Mouse (Mus musculus): Measurements from ENCODE around the gene Hoxa5. TPM values are rescaled to one million over a fixed set of nuclear protein-coding genes. Genes with fewer than 3 reads are reported as not detected.
A peak's percentile ranks its signal among the peaks of the same experiment; 100 is the strongest.

Gene Hoxa5
- 0.41 and 0.74 TPM in 2 replicates for polyA plus RNA-seq (2015; fragmentation: Nextera tagmentation; extraction: Ambion mirVana)

- peaks cover 100% of the 10 kb centered on the region for H3K27me3 ChIP-seq
- ATAC-seq (ENCODE audit: insufficient read depth): no peak
Measured at GRCm38 (mm10) chr6:52204050-52204752, at the start of gene Hoxa5. Gene Hoxa5 (minus strand): TSS chr6:52204587.

GRCm38 (mm10) chr6:52253511-52254500, 49.4 kb upstream of the Hoxa5 start:
- no peaks in the 10 kb centered on the region for H3K9me3 ChIP-seq (replicated peaks)
- no peaks in the 10 kb centered on the region for H3K4me1 ChIP-seq (replicated peaks)
- peaks cover 98% of the 10 kb centered on the region for H3K27me3 ChIP-seq
- ATAC-seq (ENCODE audit: insufficient read depth): no peak
- H3K9ac ChIP-seq: no peak overlapping the region
- no peaks in the 10 kb centered on the region for H3K36me3 ChIP-seq (replicated peaks)
- no peak overlapping the region for H3K4me3 ChIP-seq (replicated peaks)
- no peak overlapping the region for H3K4me2 ChIP-seq
- H3K27ac ChIP-seq (replicated peaks): no peak overlapping the region
- WGBS (ENCODE audit: insufficient replicate concordance): 2% methylated on average over 59 of the region's 59 CpGs

More at GRCm38 (mm10) chr6:52204050-52204752, at the start of gene Hoxa5:
- H3K27ac ChIP-seq (replicated peaks): no peak within 1 kb of the TSS
- H3K4me2 ChIP-seq: peak within 1 kb of the TSS; percentile 61
- no peaks in the 10 kb centered on the region for H3K9me3 ChIP-seq (replicated peaks)
- peak within 1 kb of the TSS; percentile 50 for H3K4me3 ChIP-seq (replicated peaks)
- under 1% methylated on average over 65 of the region's 65 CpGs for WGBS (ENCODE audit: insufficient replicate concordance)
- H3K36me3 ChIP-seq (replicated peaks): no peaks in the 10 kb centered on the region
- peaks cover 4% of the 10 kb centered on the region for H3K4me1 ChIP-seq (replicated peaks)
- H3K9ac ChIP-seq: peak within 1 kb of the TSS; percentile 21; the same call in 1 of the 2 replicates

- no peak overlapping the region for H3K9ac ChIP-seq
- H3K27me3 ChIP-seq: peaks cover 99% of the 10 kb centered on the region
- no peaks in the 10 kb centered on the region for H3K9me3 ChIP-seq (replicated peaks)
- no peak overlapping the region for H3K4me3 ChIP-seq (replicated peaks)
- 2% methylated on average over 35 of the region's 35 CpGs for WGBS (ENCODE audit: insufficient replicate concordance)
- no peaks in the 10 kb centered on the region for H3K36me3 ChIP-seq (replicated peaks)
- no peak overlapping the region for H3K4me2 ChIP-seq
- no peaks in the 10 kb centered on the region for H3K4me1 ChIP-seq (replicated peaks)
- ATAC-seq (ENCODE audit: insufficient read depth): no peak
- no peak overlapping the region for H3K27ac ChIP-seq (replicated peaks)
Measured at GRCm38 (mm10) chr6:52252775-52253376, 48.5 kb upstream of the Hoxa5 start.

- ATAC-seq (ENCODE audit: insufficient read depth): no peak
- WGBS (ENCODE audit: insufficient replicate concordance): 3% methylated on average over 24 of the region's 24 CpGs
- Histone ChIP-seq H3K4me2 (no peak overlapping the region), H3K27me3 (peaks cover 100% of the 10 kb centered on the region), H3K9me3 (replicated peaks) (no peaks in the 10 kb centered on the region), H3K27ac (replicated peaks) (no peak overlapping the region), H3K4me3 (replicated peaks) (no peak overlapping the region), H3K36me3 (replicated peaks) (no peaks in the 10 kb centered on the region), H3K9ac (no peak overlapping the region), H3K4me1 (replicated peaks) (no peaks in the 10 kb centered on the region)
Measured at GRCm38 (mm10) chr6:52252016-52252774, 47.8 kb upstream of the Hoxa5 start.

DNA sequence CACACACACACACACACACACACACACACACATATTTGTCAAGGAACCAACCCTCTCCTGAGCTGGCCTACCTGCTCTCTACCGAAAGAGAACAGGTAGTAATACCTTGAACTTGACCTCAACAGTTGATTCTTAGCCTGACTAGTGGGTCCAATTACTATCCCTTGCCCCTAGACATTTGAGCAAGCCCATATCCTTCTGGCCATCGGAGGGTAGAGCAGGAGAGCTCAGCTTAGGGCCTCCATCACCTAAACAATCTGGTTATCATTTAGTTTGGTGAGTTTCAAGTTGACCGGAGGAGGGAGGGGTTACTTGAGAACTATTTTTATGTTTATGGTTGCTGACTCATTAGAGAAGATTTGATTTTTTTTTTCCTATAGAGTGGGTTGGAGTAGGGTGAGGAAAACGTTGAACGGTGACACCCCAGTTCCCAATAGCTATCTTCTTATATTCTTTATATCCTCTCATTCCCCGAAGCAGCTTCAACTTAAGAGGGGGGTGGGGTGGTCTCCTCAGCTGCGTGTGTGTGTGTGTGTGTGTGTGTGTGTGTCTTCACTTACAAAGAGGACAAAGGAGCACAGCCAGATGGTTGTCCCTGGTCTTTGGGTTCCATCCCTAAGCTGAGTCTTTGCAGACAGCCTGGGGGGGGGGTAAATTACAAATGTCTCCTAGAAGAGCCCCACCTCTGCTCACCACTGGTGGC, 46.9 kb upstream of the Hoxa5 start:
- no peaks in the 10 kb centered on the region for H3K9me3 ChIP-seq (replicated peaks)
- no peak overlapping the region for H3K27ac ChIP-seq (replicated peaks)
- no peak overlapping the region for H3K4me2 ChIP-seq
- no peak overlapping the region for H3K4me3 ChIP-seq (replicated peaks)
- no peak for ATAC-seq (ENCODE audit: insufficient read depth)
- 9% methylated on average over 7 of the region's 7 CpGs for WGBS (ENCODE audit: insufficient replicate concordance)
- no peak overlapping the region for H3K9ac ChIP-seq
- H3K27me3 ChIP-seq: peaks cover 100% of the 10 kb centered on the region
- H3K4me1 ChIP-seq (replicated peaks): no peaks in the 10 kb centered on the region
- no peaks in the 10 kb centered on the region for H3K36me3 ChIP-seq (replicated peaks)

DNA sequence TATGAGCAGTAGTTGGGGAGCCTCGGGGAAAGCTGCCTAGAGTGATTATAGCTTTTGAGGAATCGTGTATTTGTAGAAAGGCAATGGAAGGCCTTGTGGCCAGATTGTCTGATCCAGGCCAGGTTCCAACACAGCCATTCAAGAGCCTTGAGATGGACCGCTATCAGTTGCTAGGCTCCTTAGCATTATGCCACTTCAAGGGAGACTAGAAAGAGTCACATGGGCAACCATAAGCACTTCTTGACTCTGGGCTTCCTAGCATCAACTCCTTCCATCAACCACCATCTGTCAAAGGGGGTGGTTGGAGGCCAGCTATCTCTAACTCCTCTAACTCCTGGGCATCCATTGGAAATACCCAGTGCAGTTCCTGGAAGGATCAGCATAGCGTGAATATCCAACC, 45.4 kb upstream of the Hoxa5 start:
- H3K9ac ChIP-seq: no peak overlapping the region
- no peak overlapping the region for H3K27ac ChIP-seq (replicated peaks)
- H3K36me3 ChIP-seq (replicated peaks): no peaks in the 10 kb centered on the region
- no peaks in the 10 kb centered on the region for H3K4me1 ChIP-seq (replicated peaks)
- WGBS (ENCODE audit: insufficient replicate concordance): 2% methylated on average over 4 of the region's 4 CpGs
- no peak overlapping the region for H3K4me2 ChIP-seq
- H3K9me3 ChIP-seq (replicated peaks): no peaks in the 10 kb centered on the region
- H3K27me3 ChIP-seq: peaks cover 100% of the 10 kb centered on the region
- no peak overlapping the region for H3K4me3 ChIP-seq (replicated peaks)
- no peak for ATAC-seq (ENCODE audit: insufficient read depth)

DNA sequence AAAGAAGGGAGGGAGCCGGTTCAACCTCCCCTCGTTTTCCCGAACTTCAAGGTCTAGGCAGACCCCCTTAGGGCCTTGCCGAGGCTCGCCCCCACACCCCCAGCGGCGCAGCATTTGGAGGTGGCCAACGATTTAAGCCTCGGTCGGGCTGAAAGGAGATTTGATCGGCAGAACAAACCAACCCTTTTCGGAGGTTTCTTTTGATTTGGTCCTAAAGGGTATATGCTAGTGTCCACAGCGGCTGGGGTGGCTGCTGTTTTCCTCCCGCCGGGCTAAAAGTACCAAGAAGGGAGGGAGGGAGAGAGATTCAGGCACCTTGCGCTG, 45.0 kb upstream of the Hoxa5 start:
- peaks cover 100% of the 10 kb centered on the region for H3K27me3 ChIP-seq
- no peaks in the 10 kb centered on the region for H3K4me1 ChIP-seq (replicated peaks)
- H3K4me3 ChIP-seq (replicated peaks): no peak overlapping the region
- under 1% methylated on average over 16 of the region's 16 CpGs for whole genome bisulfite sequencing (ENCODE audit: insufficient replicate concordance)
- H3K9me3 ChIP-seq (replicated peaks): no peaks in the 10 kb centered on the region
- no peak overlapping the region for H3K27ac ChIP-seq (replicated peaks)
- no peak for ATAC-seq (ENCODE audit: insufficient read depth)
- H3K9ac ChIP-seq: no peak overlapping the region
- H3K36me3 ChIP-seq (replicated peaks): no peaks in the 10 kb centered on the region
- H3K4me2 ChIP-seq: no peak overlapping the region

- Histone ChIP-seq H3K9ac (no peak overlapping the region), H3K4me2 (no peak overlapping the region), H3K4me1 (replicated peaks) (no peaks in the 10 kb centered on the region), H3K4me3 (replicated peaks) (no peak overlapping the region), H3K36me3 (replicated peaks) (no peaks in the 10 kb centered on the region), H3K9me3 (replicated peaks) (no peaks in the 10 kb centered on the region), H3K27ac (replicated peaks) (no peak overlapping the region), H3K27me3 (peaks cover 100% of the 10 kb centered on the region)
- ATAC-seq (ENCODE audit: insufficient read depth): no peak
- 2% methylated on average over 27 of the region's 27 CpGs for whole genome bisulfite sequencing (ENCODE audit: insufficient replicate concordance)
Measured at GRCm38 (mm10) chr6:52248638-52249414, 44.4 kb upstream of the Hoxa5 start.

DNA sequence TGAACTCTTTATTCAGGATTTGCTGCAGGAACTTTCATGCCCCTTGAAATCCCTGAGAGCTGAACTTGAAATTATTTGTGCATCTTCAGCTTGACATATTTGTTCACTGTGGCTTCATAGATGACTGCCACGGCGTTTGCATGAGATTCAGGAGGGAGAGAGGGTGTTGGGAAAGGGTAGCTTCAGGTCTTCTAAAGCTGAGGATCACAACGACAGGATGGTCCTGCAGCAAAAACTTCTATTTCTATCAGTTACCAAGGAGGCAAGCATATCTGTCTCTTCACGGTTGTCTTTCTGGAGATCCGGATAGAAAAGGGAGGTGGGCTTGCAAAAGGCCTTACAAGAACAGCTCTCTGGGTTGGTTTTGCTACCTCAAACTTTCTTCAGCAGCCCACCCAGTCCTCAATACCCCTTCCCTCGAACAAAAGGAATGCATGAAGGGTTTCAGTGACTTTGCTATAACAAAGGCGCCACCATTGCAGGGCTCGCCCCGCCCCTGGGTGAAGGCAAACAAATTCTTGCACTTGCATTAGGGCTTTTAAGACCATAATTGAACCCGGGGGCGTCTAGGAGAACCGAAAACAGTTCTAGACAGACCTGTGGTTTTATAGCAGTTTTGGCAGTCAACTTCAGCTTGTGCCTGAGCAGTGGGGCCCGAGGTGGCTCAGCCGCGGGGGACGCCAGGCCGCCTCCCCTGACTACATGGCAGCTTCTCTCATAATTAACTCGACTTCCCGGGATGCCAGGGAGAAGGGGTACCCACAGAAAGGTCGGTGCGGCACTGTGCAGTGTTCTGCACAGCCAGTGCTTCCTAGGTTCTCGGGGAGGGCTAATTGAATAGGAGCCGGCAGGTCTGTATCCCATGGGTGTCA, 43.6 kb upstream of the Hoxa5 start:
- Histone ChIP-seq H3K4me1 (replicated peaks) (no peaks in the 10 kb centered on the region), H3K9me3 (replicated peaks) (no peaks in the 10 kb centered on the region), H3K27me3 (peaks cover 100% of the 10 kb centered on the region), H3K27ac (replicated peaks) (no peak overlapping the region), H3K9ac (no peak overlapping the region), H3K36me3 (replicated peaks) (no peaks in the 10 kb centered on the region), H3K4me2 (no peak overlapping the region), H3K4me3 (replicated peaks) (no peak overlapping the region)
- ATAC-seq (ENCODE audit: insufficient read depth): no peak
- 2% methylated on average over 23 of the region's 23 CpGs for WGBS (ENCODE audit: insufficient replicate concordance)
